Mouse (Mus musculus) ES-Bruce4 (cell line): ENCODE measurements around the gene Sephs1. TPM values are rescaled to one million over a fixed set of nuclear protein-coding genes. Genes with fewer than 3 reads are reported as not detected.

ENCODE experiments used
- H3K27ac ChIP-seq: 2 replicates; pipeline ENCODE4 v1.5.1; 2012; ENCODE audit warnings: low read length, inconsistent platforms; ENCODE audit not compliant: insufficient read depth
- H3K27me3 ChIP-seq: 2 replicates; pipeline ENCODE4 v1.6.1; 2012; ENCODE audit warnings: mild to moderate bottlenecking, low read length, inconsistent platforms; ENCODE audit not compliant: control insufficient read depth, poor library complexity, insufficient read depth, severe bottlenecking
- H3K36me3 ChIP-seq: 2 replicates; pipeline ENCODE4 v1.6.1; 2012; ENCODE audit warnings: inconsistent platforms, mild to moderate bottlenecking, low read length, moderate library complexity; ENCODE audit not compliant: control insufficient read depth, poor library complexity, insufficient read depth, severe bottlenecking
- H3K4me1 ChIP-seq: one replicate; pipeline ENCODE4 v1.8.1; 2011; ENCODE audit warnings: low read length; ENCODE audit not compliant: control insufficient read depth, insufficient read depth
- H3K4me3 ChIP-seq: 2 replicates; pipeline ENCODE4 v1.5.1; 2011; ENCODE audit warnings: low read depth, mild to moderate bottlenecking, low read length
- H3K9ac ChIP-seq: 2 replicates; pipeline ENCODE4 v1.6.1; 2012; ENCODE audit warnings: low read depth, mild to moderate bottlenecking, inconsistent platforms; ENCODE audit not compliant: poor library complexity, severe bottlenecking
- H3K9me3 ChIP-seq: replicated peaks from 2 replicates; pipeline ENCODE4 v1.6.1; 2012; ENCODE audit warnings: mild to moderate bottlenecking, low read length, inconsistent platforms; ENCODE audit not compliant: control insufficient read depth, poor library complexity, insufficient read depth, severe bottlenecking
- CTCF ChIP-seq: IDR thresholded peaks from one replicate; pipeline ENCODE4 v1.8.1; 2011; ENCODE audit warnings: low read depth, low read length
- EP300 ChIP-seq: IDR thresholded peaks from 2 replicates; pipeline ENCODE4 v1.6.1; 2011; ENCODE audit warnings: low read depth, low read length; ENCODE audit not compliant: insufficient read depth
- POLR2A ChIP-seq: IDR thresholded peaks from one replicate; pipeline ENCODE4 v1.8.1; 2011; ENCODE audit warnings: low read length; ENCODE audit not compliant: insufficient read depth
- polyA plus RNA-seq: library from polyadenylated mRNA; stranded (reverse); fragments of >200 nt; gene quantifications from 2 replicates; pipeline ENCODE4 v1.2.4, GENCODE M21; 2011; ENCODE audit warnings: low read depth; ENCODE audit not compliant: missing spikeins, insufficient read depth, insufficient read length

The Sephs1 gene
- polyA plus RNA-seq = 59.5 and 61.4 TPM in 2 replicates

DNA sequence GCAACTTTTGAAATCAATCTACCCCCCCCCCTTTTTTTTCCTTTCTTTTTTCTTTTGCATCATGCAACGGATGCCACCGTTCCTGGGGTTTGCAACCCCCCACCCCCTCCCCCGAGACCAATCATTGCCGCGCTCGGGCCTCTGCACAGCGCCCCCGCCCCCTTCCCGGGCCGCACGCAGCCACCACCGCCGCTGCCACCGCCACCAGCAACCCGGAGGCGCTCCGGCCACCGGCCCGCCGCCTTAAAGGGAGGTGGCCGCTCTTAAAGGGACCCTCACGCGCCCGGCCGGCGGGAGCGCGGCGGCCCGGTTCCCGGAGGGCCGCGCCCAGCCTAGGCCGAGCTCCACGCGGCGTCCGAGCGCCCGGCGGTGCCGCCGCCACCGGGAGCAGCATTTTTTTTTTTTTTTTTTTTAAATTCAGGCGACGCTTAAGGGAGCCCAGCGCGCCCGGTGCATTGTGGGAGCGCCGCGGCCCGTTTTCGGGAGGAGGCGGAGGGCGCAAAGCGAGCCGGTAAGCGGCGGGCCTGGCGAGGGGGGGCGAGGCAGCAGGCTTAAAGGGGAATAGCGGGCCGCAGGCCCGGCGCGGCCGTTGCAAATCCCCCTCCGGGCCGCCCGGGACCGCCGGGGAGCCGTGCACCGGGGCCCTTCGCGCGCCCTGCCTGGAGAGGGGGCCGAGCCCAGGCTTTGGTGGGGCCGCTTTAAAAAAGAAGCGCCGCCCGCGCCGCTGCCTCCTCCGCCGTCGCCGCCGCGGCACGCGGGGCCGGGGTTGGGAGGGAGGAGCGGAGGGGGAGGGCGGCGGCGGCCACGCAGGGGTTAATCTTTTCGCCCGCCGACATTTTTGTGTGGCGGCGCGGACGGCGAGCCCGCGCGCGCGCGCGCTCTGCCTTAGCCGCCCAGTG is at the start of gene Sephs1:
Gene Sephs1, plus strand, starts transcription at position 215 of the 899 bp plus-strand sequence.
- Histone ChIP-seq H3K9me3 (no peaks in the 10 kb centered on the region), H3K27me3 (no peaks in the 10 kb centered on the region), H3K4me3 (peak within 1 kb of the TSS; percentile 100), H3K36me3 (peaks cover 7% of the 10 kb centered on the region), H3K4me1 (peaks cover 1% of the 10 kb centered on the region), H3K9ac (peak within 1 kb of the TSS; percentile 99), H3K27ac (peak within 1 kb of the TSS; percentile 93)
- no peak for TF ChIP-seq CTCF
- no peak for TF ChIP-seq POLR2A
- TF ChIP-seq EP300 = no peak

DNA sequence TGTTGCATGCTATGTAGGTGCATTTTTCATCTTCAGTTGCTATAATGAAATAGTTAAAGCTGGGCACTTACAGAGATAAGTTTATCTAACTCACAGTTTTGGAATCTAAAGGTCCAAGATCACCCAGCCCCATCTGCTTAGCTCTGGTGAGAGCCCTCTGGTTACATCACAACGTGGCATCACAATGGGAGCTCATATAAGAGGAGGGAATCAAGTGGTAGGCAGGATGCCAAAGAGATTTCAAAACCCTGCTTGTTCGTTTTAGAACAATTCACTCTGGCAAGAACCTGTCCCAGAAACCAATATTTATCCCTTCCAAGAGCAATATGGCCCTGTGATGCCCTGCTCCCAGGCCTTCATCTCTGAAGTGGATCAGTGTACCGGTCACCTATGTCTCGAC is 49.2 kb upstream of the Sephs1 start:
- no peaks in the 10 kb centered on the region for H3K36me3 ChIP-seq
- no peak for TF ChIP-seq EP300
- no peak for TF ChIP-seq POLR2A

DNA sequence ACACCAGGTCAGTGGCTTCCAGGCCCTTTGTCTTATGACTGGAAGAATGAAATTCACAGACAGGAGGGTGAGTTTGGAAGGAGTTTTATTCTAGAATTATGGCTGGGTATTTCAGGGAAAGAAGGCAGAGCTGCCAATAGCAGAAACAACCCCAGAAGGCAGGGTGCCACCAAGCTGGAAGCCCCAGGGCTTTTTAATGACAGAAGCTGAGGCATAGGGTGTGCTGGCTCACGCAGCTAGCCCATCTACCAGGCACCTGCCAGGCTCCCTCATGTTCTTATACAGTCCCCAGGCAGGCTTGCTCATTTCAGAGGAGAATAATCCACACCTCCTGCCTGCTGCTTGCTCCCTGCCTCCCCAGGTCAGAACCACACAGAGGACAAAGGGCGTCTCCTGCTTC is 31.9 kb upstream of the Sephs1 start:
- no peak overlapping the region for H3K27ac ChIP-seq
- TF ChIP-seq CTCF (no peak), EP300 (no peak), POLR2A (no peak)

More for the DNA sequence above, 49.2 kb upstream of the Sephs1 start:
- Histone ChIP-seq H3K27me3 (no peaks in the 10 kb centered on the region), H3K27ac (no peak overlapping the region), H3K9ac (no peak overlapping the region), H3K4me3 (no peak overlapping the region), H3K9me3 (no peaks in the 10 kb centered on the region), H3K4me1 (no peaks in the 10 kb centered on the region)

DNA sequence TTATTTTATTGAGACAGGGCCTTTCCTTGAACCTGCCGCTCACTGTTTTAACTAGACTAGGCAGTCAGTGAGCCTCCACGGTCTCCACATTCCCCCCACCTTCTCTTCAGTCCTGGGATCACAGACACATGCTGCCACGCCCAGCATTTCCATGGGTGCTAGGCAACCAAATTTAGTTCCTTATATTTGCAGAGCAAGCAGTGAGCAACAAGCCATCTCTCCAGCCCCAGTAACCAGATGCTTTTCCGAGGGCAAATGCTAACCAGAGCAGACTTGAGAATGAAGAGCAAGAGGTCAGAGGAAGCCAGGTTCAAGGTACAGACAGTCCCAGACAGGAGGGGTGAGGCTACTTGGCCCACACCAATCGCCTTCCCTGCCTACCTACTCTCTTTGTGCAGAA is 24.2 kb upstream of the Sephs1 start:
- Histone ChIP-seq H3K4me1 (no peaks in the 10 kb centered on the region), H3K27ac (no peak overlapping the region), H3K4me3 (no peak overlapping the region), H3K9ac (no peak overlapping the region), H3K27me3 (no peaks in the 10 kb centered on the region), H3K9me3 (no peaks in the 10 kb centered on the region), H3K36me3 (no peaks in the 10 kb centered on the region)
- TF ChIP-seq EP300 (no peak), CTCF (no peak), POLR2A (no peak)

More for the DNA sequence above, 31.9 kb upstream of the Sephs1 start:
- H3K9me3 ChIP-seq = no peaks in the 10 kb centered on the region
- no peak overlapping the region for H3K9ac ChIP-seq
- H3K36me3 ChIP-seq = no peaks in the 10 kb centered on the region
- H3K4me3 ChIP-seq = no peak overlapping the region
- no peaks in the 10 kb centered on the region for H3K27me3 ChIP-seq
- no peaks in the 10 kb centered on the region for H3K4me1 ChIP-seq

DNA sequence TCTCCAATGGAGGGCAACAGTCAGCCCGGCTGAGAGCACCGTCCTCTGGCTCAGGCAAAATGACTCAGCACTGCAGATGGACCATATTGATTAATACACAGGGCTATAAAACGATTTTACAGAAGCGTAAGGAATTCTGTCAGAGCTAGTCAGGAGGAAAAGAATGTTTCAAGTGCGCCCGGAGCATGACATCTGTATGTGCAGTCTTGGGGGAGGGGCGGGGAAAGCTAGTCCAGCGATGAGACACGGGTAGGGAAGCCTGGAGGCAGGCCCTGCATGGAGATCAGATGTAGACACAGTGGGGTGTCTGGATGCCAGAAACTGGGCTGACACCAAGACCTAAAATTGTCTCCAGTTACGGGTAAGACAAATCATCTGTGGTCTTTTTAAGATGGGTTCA is 23.2 kb upstream of the Sephs1 start:
- TF ChIP-seq EP300 (no peak), CTCF (no peak), POLR2A (no peak)
- Histone ChIP-seq H3K27me3 (no peaks in the 10 kb centered on the region), H3K36me3 (no peaks in the 10 kb centered on the region), H3K4me1 (no peaks in the 10 kb centered on the region), H3K9ac (no peak overlapping the region), H3K9me3 (no peaks in the 10 kb centered on the region), H3K27ac (no peak overlapping the region), H3K4me3 (no peak overlapping the region)
